Mouse (Mus musculus) G1E (cell line): ENCODE measurements around the gene Tmem115. TPM values are rescaled to one million over a fixed set of nuclear protein-coding genes. Genes with fewer than 3 reads are reported as not detected.

Experiments
- ATAC-seq: 2 replicates; pipeline ENCODE4 v1.8.0; 2016; ENCODE audit warnings: mild to moderate bottlenecking; ENCODE audit not compliant: insufficient number of reproducible peaks, poor library complexity, low FRiP score, severe bottlenecking; ENCODE audit errors: extremely low read depth
- DNase-seq: peaks from one replicate; pipeline ENCODE4 v3.0.0; 2012; ENCODE audit warnings: low spot score
- H3K27me3 ChIP-seq: 2 replicates; pipeline ENCODE4 v1.6.1; 2012; ENCODE audit warnings: mild to moderate bottlenecking, low read length, inconsistent platforms; ENCODE audit not compliant: insufficient read depth
- H3K36me3 ChIP-seq: replicated peaks from 2 replicates; pipeline ENCODE3; 2012; ENCODE audit warnings: mild to moderate bottlenecking, inconsistent platforms
- H3K4me1 ChIP-seq: 2 replicates; pipeline ENCODE4 v1.6.1; 2012; ENCODE audit warnings: low read depth, low read length, inconsistent platforms, mixed read lengths; ENCODE audit not compliant: insufficient read depth
- H3K4me3 ChIP-seq: 2 replicates; pipeline ENCODE4 v1.5.1; 2012; ENCODE audit warnings: low read depth, mild to moderate bottlenecking, inconsistent platforms, low read length, moderate library complexity, mixed read lengths
- H3K9me3 ChIP-seq: replicated peaks from 2 replicates; pipeline ENCODE4 v1.6.1; 2012; ENCODE audit warnings: inconsistent platforms
- CTCF ChIP-seq: IDR thresholded peaks from 2 replicates; pipeline ENCODE4 v1.5.1; 2012; ENCODE audit warnings: low read depth, low read length, inconsistent platforms, mixed read lengths
- GATA1 ChIP-seq: IDR thresholded peaks from 2 replicates; pipeline ENCODE4 v1.6.1; 2012; ENCODE audit warnings: borderline replicate concordance, low read length, inconsistent platforms, mixed read lengths
- GATA2 ChIP-seq: IDR thresholded peaks from 2 replicates; pipeline ENCODE4 v1.6.1; 2012; ENCODE audit warnings: low read depth, low read length, inconsistent platforms, borderline replicate concordance
- POLR2AphosphoS5 ChIP-seq: IDR thresholded peaks from 2 replicates; pipeline ENCODE4 v1.6.1; 2012; ENCODE audit warnings: low read depth, low read length, inconsistent platforms; ENCODE audit not compliant: insufficient replicate concordance
- TAL1 ChIP-seq: conservative IDR thresholded peaks from 2 replicates; pipeline ENCODE4 v1.6.1; 2012; ENCODE audit warnings: low read depth, low read length, inconsistent platforms, mixed read lengths
- polyA plus RNA-seq: library from polyadenylated mRNA; stranded (reverse); fragments of >175 nt; gene quantifications from 2 replicates; pipeline ENCODE4 v1.2.3, GENCODE M21; 2012
- total RNA-seq, 2 experiments: library from RNA; stranded (forward) in 1 of 2; stranded (reverse) in 1 of 2; fragments of 200-1000 nt in 1 of 2; fragments of >200 nt in 1 of 2; fragmentation: Nextera tagmentation in 1 of 2; gene quantifications; 2 replicates each; pipeline ENCODE4 v1.2.3; 2014 to 2017

The Tmem115 gene
- total and polyA plus RNA-seq, 3 experiments = 18.0 to 27.1 (median 20.5) TPM

DNA sequence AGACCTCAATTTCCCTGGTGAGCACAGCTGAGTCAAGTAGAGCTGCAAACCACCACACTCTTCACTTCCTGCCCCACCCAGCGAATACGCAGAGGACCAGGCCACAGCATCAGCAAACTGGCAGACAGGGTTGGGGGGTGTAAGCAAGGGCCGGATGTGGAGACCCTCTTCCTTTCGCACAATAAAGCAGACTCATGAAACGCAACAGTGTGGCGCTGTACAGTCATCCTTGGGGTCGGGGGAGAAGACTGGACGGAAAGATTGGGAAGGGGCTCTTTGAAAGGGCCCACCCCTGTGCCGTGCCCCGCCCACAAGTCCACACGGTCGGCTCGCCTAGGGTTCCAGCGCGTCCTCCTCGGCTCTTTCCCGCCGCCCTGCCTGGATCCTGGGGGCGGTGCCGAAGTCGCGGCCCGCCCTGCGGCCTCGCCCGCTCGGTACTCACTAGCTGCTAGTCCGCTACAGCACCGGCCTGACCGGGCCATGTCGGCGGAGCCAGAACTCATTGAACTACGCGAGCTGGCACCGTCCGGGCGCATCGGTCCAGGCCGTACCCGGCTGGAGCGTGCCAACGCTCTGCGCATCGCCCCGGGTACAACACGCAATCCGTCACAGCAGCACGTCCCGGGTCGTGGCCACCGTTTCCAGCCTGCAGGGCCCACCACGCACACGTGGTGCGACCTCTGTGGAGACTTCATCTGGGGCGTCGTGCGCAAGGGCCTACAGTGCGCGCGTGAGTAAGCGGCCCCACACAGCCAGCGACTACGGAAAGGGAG lies 17.6 kb downstream of the Tmem115 start, which contains the start of gene Rassf1:
Gene Rassf1 (plus strand): TSS at position 439 of the 773 bp plus-strand sequence.
- peak; percentile 52 for DNase-seq
- no peak for ATAC-seq

DNA sequence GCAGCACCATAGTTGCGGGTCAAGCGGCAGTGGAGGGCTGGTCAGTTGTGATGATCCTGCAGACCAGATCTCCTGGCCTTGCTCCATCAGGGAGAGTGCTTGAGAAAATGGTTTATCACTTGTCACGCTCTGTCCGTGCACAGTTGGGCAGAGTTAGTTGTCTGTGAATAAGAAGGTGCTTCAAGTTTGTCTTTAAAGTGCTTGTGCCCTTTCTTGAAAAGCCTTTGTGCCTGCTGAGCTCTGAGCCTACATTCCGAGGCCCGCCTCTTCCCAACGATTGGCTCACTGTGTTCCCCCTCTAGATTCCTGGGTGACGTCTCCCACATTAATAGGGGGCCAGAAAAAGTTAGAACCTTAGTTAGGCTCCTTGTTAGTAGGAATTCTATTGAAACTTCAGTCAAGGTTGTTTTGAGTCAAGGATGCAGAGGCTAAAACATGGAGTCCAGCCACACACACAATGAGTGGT lies 18.2 kb downstream of the Tmem115 start:
- TF ChIP-seq GATA2 (no peak), CTCF (no peak), POLR2AphosphoS5 (no peak), TAL1 (no peak), GATA1 (no peak)
- peak overlapping the region; percentile 73 for H3K4me3 ChIP-seq
- no peak for ATAC-seq
- no peak for DNase-seq
- peaks cover 21% of the 10 kb centered on the region for H3K36me3 ChIP-seq
- H3K9me3 ChIP-seq = no peaks in the 10 kb centered on the region
- H3K4me1 ChIP-seq = peaks cover 69% of the 10 kb centered on the region
- H3K27me3 ChIP-seq = peaks cover 5% of the 10 kb centered on the region; the same call in 1 of the 2 replicates

More for the DNA sequence above, 17.6 kb downstream of the Tmem115 start, which contains the start of gene Rassf1:
- H3K9me3 ChIP-seq = no peaks in the 10 kb centered on the region
- H3K27me3 ChIP-seq = peaks cover 5% of the 10 kb centered on the region; the same call in 1 of the 2 replicates
- H3K36me3 ChIP-seq = peaks cover 17% of the 10 kb centered on the region
- peak within 1 kb of the TSS; percentile 73 for H3K4me3 ChIP-seq
- peaks cover 69% of the 10 kb centered on the region for H3K4me1 ChIP-seq
- TF ChIP-seq TAL1 (no peak), POLR2AphosphoS5 (no peak), CTCF (no peak), GATA1 (no peak)

- Histone ChIP-seq H3K9me3 (no peaks in the 10 kb centered on the region), H3K36me3 (peaks cover 30% of the 10 kb centered on the region), H3K27me3 (peaks cover 5% of the 10 kb centered on the region; the same call in 1 of the 2 replicates), H3K4me1 (peaks cover 69% of the 10 kb centered on the region), H3K4me3 (peak overlapping the region; percentile 82; the same call in 1 of the 2 replicates)
- TF ChIP-seq TAL1 (no peak), CTCF (no peak), POLR2AphosphoS5 (no peak), GATA1 (no peak), GATA2 (no peak)
- ATAC-seq = no peak
- DNase-seq = no peak
Observed at GRCm38 (mm10) chr9:107552690-107553393, 19.1 kb downstream of the Tmem115 start.

DNA sequence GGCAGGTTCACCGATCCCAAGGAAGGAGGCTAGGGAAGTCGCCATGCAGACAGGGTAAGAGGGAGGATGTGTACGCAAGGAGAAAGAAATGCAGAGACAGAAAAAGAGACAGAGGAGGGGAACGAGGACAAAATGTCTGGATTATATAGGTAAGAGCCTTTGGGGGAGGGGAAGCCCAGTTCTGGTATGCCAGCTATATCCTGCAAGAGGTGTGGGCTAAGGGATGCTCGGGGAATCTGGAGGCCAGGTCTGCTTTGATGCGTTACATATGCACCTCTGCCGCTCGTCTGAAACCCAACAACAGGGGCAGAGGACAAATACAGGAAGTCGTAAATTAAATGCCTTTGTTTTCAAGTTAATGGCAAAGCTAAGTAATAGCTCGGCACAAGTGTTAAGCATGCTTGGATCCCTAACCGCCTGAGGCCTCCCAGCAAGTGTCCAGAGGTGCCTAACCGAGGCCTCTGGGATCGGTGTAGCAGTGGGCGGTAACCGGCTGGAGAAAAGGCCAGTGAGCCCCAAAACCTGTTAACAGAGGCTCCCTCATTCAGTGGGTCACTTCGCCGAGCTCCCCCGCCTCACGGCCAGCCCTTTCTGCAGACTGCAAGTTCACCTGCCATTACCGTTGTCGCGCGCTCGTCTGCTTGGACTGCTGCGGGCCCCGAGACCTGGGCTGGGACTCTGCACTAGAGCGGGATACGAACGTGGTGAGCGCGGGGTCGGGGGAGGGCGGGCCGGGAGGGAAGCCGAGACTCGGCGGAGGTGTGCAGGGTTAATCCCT lies 20.0 kb downstream of the Tmem115 start:
- Histone ChIP-seq H3K27me3 (peaks cover 5% of the 10 kb centered on the region; the same call in 1 of the 2 replicates), H3K4me1 (peaks cover 62% of the 10 kb centered on the region), H3K9me3 (no peaks in the 10 kb centered on the region), H3K36me3 (peaks cover 39% of the 10 kb centered on the region), H3K4me3 (peak overlapping the region; percentile 82)
- DNase-seq (no peak), ATAC-seq (no peak)
- no peak for TF ChIP-seq GATA2
- TF ChIP-seq CTCF = no peak
- no peak for TF ChIP-seq POLR2AphosphoS5
- no peak for TF ChIP-seq TAL1
- no peak for TF ChIP-seq GATA1

GRCm38 (mm10) chr9:107554319-107554825 lies 20.6 kb downstream of the Tmem115 start:
- DNase-seq = peak; percentile 98

More at GRCm38 (mm10) chr9:107554319-107554825, 20.6 kb downstream of the Tmem115 start:
- Histone ChIP-seq H3K4me1 (peaks cover 61% of the 10 kb centered on the region), H3K36me3 (peaks cover 45% of the 10 kb centered on the region), H3K27me3 (peaks cover 5% of the 10 kb centered on the region; the same call in 1 of the 2 replicates), H3K4me3 (peak overlapping the region; percentile 82), H3K9me3 (no peaks in the 10 kb centered on the region)
- peak; percentile 94 for ATAC-seq
- no peak for TF ChIP-seq TAL1
- no peak for TF ChIP-seq CTCF
- TF ChIP-seq GATA1 = no peak
- no peak for TF ChIP-seq GATA2
- no peak for TF ChIP-seq POLR2AphosphoS5
